Mouse (Mus musculus) lung, postnatal 0 days (tissue): ENCODE data around the gene Insig2.

Experiments used
- CTCF ChIP-seq: IDR thresholded peaks from 2 replicates; pipeline ENCODE4 v1.5.1; 2016; ENCODE audit warnings: antibody characterized with exemption, mild to moderate bottlenecking
- EP300 ChIP-seq: IDR thresholded peaks from 2 replicates; pipeline ENCODE4 v1.6.1; 2016; ENCODE audit warnings: antibody characterized with exemption, mild to moderate bottlenecking, control low read depth

- TF ChIP-seq CTCF (no peak), EP300 (no peak)
Measured at GRCm38 (mm10) chr1:121333986-121334703, 1.8 kb upstream of the Insig2 start.
